Mouse (Mus musculus) liver, embryonic 14.5 days (tissue): ENCODE results near the gene Phactr1. TPM values are rescaled to one million over a fixed set of nuclear protein-coding genes. Genes with fewer than 3 reads are reported as not detected.

Experiments
- ATAC-seq: fragments of 200-750 bp; cut with Nextera tagmentation; 2 replicates; pipeline ENCODE4 v1.8.0; 2017; ENCODE audit warnings: moderate number of reproducible peaks, mild to moderate bottlenecking, moderate library complexity; ENCODE audit not compliant: insufficient read depth
- DNase-seq, 3 experiments: peaks; one replicate each; pipeline ENCODE4 v3.0.0-alpha.2; 2012 to 2013; ENCODE audit warnings: low read depth in 3 of 3, low spot score in 3 of 3
- H3K27ac ChIP-seq: fragments of 300-500 bp; sonication (generic); 2 replicates; pipeline ENCODE4 v1.5.1; 2014; ENCODE audit warnings: moderate library complexity, mild to moderate bottlenecking, control low read depth, inconsistent platforms
- H3K27me3 ChIP-seq: fragments of 300-500 bp; sonication (generic); 2 replicates; pipeline ENCODE4 v1.6.1; 2014; ENCODE audit warnings: mild to moderate bottlenecking, low read length, moderate library complexity; ENCODE audit not compliant: control insufficient read depth, insufficient read depth
- H3K36me3 ChIP-seq: fragments of 300-500 bp; sonication (generic); replicated peaks from 2 replicates; pipeline ENCODE4 v1.6.1; 2014; ENCODE audit warnings: low read depth; ENCODE audit not compliant: control insufficient read depth, insufficient read depth
- H3K4me1 ChIP-seq, 2 experiments: fragments of 200-500 bp in 1 of 2; fragments of 300-500 bp in 1 of 2; sonication (generic) in 1 of 2; replicated peaks; 2 replicates each; pipeline ENCODE4 v1.6.1; 2012 to 2014; ENCODE audit warnings: antibody characterized with exemption in 1 of 2, inconsistent platforms in 1 of 2, low read length in 1 of 2; ENCODE audit not compliant: control insufficient read depth in 2 of 2, insufficient read depth in 2 of 2
- H3K4me2 ChIP-seq: fragments of 300-500 bp; sonication (generic); 2 replicates; pipeline ENCODE4 v1.6.1; 2014; ENCODE audit warnings: low read depth, mild to moderate bottlenecking, control low read depth, moderate library complexity
- H3K4me3 ChIP-seq, 2 experiments: fragments of 200-500 bp in 1 of 2; fragments of 300-500 bp in 1 of 2; sonication (generic) in 1 of 2; 2 replicates each; pipeline ENCODE4 v1.5.1; 2012 to 2014; ENCODE audit warnings: low read depth in 2 of 2, low read length in 2 of 2, mild to moderate bottlenecking in 2 of 2, control low read depth in 1 of 2, inconsistent platforms in 1 of 2, moderate library complexity in 1 of 2; ENCODE audit not compliant: insufficient read depth in 1 of 2
- H3K9ac ChIP-seq: fragments of 300-500 bp; sonication (generic); replicated peaks from 2 replicates; pipeline ENCODE4 v1.6.1; 2014; ENCODE audit warnings: mild to moderate bottlenecking, control low read depth, moderate library complexity
- H3K9me3 ChIP-seq: fragments of 300-500 bp; sonication (generic); 2 replicates; pipeline ENCODE4 v1.6.1; 2016; ENCODE audit warnings: low read length, mixed read lengths; ENCODE audit not compliant: control insufficient read depth
- CTCF ChIP-seq: IDR thresholded peaks from 2 replicates; pipeline ENCODE4 v1.5.1; 2016; ENCODE audit warnings: antibody characterized with exemption, low read depth, control low read depth
- EP300 ChIP-seq: IDR thresholded peaks from 2 replicates; pipeline ENCODE4 v1.6.1; 2016; ENCODE audit warnings: antibody characterized with exemption, low read depth
- WGBS: fragments of 180-500 bp; shearing (Covaris S2); extraction: QIAGEN DNeasy Blood & Tissue Kit; methylation state at CpG from one replicate; pipeline ENCODE4 v1.1.7; 2014; ENCODE audit not compliant: insufficient replicate concordance; 5-methylcytosine and 5-hydroxymethylcytosine counted together
- polyA plus RNA-seq, 2 experiments: library from polyadenylated mRNA; depleted of rRNA in 1 of 2; stranded (reverse) in 1 of 2; unstranded in 1 of 2; fragments of >200 nt; fragmentation: Nextera tagmentation in 1 of 2; extraction: Ambion mirVana in 1 of 2; gene quantifications; 2 replicates each; pipeline versions ENCODE4 v1.2.1 to v1.2.3; 2012 to 2014

Phactr1 gene
- polyA plus RNA-seq, 2 experiments = 0.15 to 0.21 TPM

- Histone ChIP-seq H3K9ac (no peak overlapping the region), H3K4me1 (no peaks in the 10 kb centered on the region), H3K4me3 (no peak overlapping the region), H3K27ac (no peak overlapping the region), H3K27me3 (no peaks in the 10 kb centered on the region), H3K4me2 (no peak overlapping the region), H3K36me3 (no peaks in the 10 kb centered on the region), H3K9me3 (no peaks in the 10 kb centered on the region)
- 69% methylated on average over 10 of the region's 10 CpGs for WGBS
- no peak for DNase-seq
- ATAC-seq = no peak
- TF ChIP-seq EP300 (no peak), CTCF (no peak)
Observed at GRCm38 (mm10) chr13:42948717-42949265, 268.4 kb downstream of the Phactr1 start.

GRCm38 (mm10) chr13:42949336-42949735 lies 268.9 kb downstream of the Phactr1 start:
- H3K27me3 ChIP-seq = no peaks in the 10 kb centered on the region

GRCm38 (mm10) chr13:42950056-42950455 lies 269.6 kb downstream of the Phactr1 start:
- no peaks in the 10 kb centered on the region for H3K9me3 ChIP-seq
- WGBS = 54% methylated on average over 3 of the region's 3 CpGs
- H3K4me1 ChIP-seq = no peaks in the 10 kb centered on the region
- no peak for ATAC-seq
- TF ChIP-seq EP300 (no peak), CTCF (no peak)
- H3K36me3 ChIP-seq = no peaks in the 10 kb centered on the region
- DNase-seq = no peak
- no peaks in the 10 kb centered on the region for H3K27me3 ChIP-seq
- no peak overlapping the region for H3K4me2 ChIP-seq
- H3K9ac ChIP-seq = no peak overlapping the region
- H3K27ac ChIP-seq = no peak overlapping the region
- H3K4me3 ChIP-seq = no peak overlapping the region

More at GRCm38 (mm10) chr13:42949336-42949735, 268.9 kb downstream of the Phactr1 start:
- Histone ChIP-seq H3K4me3 (no peak overlapping the region), H3K9me3 (no peaks in the 10 kb centered on the region), H3K27ac (no peak overlapping the region), H3K4me1 (no peaks in the 10 kb centered on the region), H3K9ac (no peak overlapping the region), H3K36me3 (no peaks in the 10 kb centered on the region), H3K4me2 (no peak overlapping the region)
- WGBS = 48% methylated on average over 5 of the region's 5 CpGs
- DNase-seq (no peak), ATAC-seq (no peak)
- no peak for TF ChIP-seq CTCF
- no peak for TF ChIP-seq EP300

GRCm38 (mm10) chr13:42952037-42952721 lies 271.8 kb downstream of the Phactr1 start:
- DNase-seq (no peak), ATAC-seq (no peak)
- no peaks in the 10 kb centered on the region for H3K27me3 ChIP-seq
- H3K9ac ChIP-seq = no peak overlapping the region
- H3K4me3 ChIP-seq = no peak overlapping the region
- TF ChIP-seq CTCF (no peak), EP300 (no peak)
- 61% methylated on average over 15 of the region's 15 CpGs for WGBS
- H3K36me3 ChIP-seq = no peaks in the 10 kb centered on the region
- H3K4me1 ChIP-seq = no peaks in the 10 kb centered on the region
- H3K27ac ChIP-seq = no peak overlapping the region
- no peak overlapping the region for H3K4me2 ChIP-seq
- H3K9me3 ChIP-seq = no peaks in the 10 kb centered on the region

GRCm38 (mm10) chr13:42953071-42953470 lies 272.6 kb downstream of the Phactr1 start:
- Histone ChIP-seq H3K9me3 (no peaks in the 10 kb centered on the region), H3K9ac (no peak overlapping the region), H3K36me3 (no peaks in the 10 kb centered on the region), H3K4me2 (no peak overlapping the region), H3K4me1 (no peaks in the 10 kb centered on the region), H3K27ac (no peak overlapping the region), H3K27me3 (no peaks in the 10 kb centered on the region), H3K4me3 (no peak overlapping the region)
- 67% methylated on average over 6 of the region's 6 CpGs for WGBS
- ATAC-seq (no peak), DNase-seq (no peak)
- TF ChIP-seq EP300 = no peak
- no peak for TF ChIP-seq CTCF
